8 mouse cellular contexts compared by ENCODE assay signal in the genomic region with DNA sequence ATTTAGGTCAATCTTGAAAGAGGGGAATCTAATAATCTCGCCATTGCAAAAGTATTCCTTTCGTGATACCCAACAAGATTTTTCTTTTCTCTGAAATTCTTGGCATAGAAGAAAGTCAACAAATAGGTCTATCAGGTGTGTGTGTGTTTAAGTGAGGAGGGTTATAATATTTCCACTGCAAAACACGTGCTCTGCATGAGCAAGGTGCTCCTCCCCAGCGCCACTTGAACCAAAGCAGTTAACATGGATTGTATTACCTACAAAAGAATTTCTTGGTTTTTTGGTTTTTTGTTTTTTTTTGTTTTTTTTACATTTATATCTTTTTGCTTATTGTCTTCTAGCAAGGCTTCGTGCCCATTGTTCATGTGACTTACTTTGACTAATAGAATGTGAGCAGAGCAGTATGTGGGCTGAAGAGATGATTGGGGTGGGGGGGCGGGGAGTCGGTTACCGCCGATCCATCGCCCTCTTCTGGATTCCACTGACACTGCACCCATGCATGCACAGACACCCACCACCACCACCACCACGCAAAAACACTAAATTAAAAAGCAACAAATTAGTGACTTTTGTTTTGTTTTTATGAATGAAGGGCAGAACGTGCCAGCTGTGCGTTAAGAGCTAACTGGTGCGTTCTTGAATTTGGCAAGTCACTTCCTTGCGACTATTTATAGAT. TPM values are rescaled to one million over a fixed set of nuclear protein-coding genes. Genes with fewer than 3 reads are reported as not detected.
DNase-seq lines count a peak whose midpoint lies in the region; ATAC-seq and TF ChIP-seq lines count a peak whose summit lies in the region.

No protein-coding gene starts in this region.

- no peak for ATAC-seq in heart, embryonic 13.5 days (ENCODE audit: extremely low read depth, insufficient number of reproducible peaks, low FRiP score, low TSS enrichment)
- peak; percentile 12; the same call in 1 of the 2 replicates for ATAC-seq in kidney, postnatal 0 days (replicated peaks; ENCODE audit: low FRiP score, low read depth)
- ATAC-seq in neural tube, embryonic 14.5 days (ENCODE audit: low read depth): peak; percentile 74

- peak overlapping the region; percentile 98 for H3K27ac ChIP-seq in heart, embryonic 13.5 days (replicated peaks)
- peak overlapping the region; percentile 100 for H3K27ac ChIP-seq in kidney, postnatal 0 days
- H3K27ac ChIP-seq in neural tube, embryonic 14.5 days (ENCODE audit: low read depth, low read length): peak overlapping the region; percentile 92

- WGBS in heart, embryonic 13.5 days: 23% methylated on average over 15 of the region's 15 CpGs
- WGBS in kidney, postnatal 0 days: 22% methylated on average over 15 of the region's 15 CpGs
- WGBS in neural tube, embryonic 14.5 days: 25% methylated on average over 15 of the region's 15 CpGs

- no peaks in the 10 kb centered on the region for H3K27me3 ChIP-seq in heart, embryonic 13.5 days (replicated peaks)
- H3K27me3 ChIP-seq in kidney, postnatal 0 days (ENCODE audit: insufficient read depth, low read length): no peaks in the 10 kb centered on the region
- H3K27me3 ChIP-seq in neural tube, embryonic 14.5 days (ENCODE audit: control insufficient read depth, insufficient read depth, low read length): no peaks in the 10 kb centered on the region

- peaks cover 8% of the 10 kb centered on the region; the same call in 1 of the 2 replicates for H3K36me3 ChIP-seq in heart, embryonic 13.5 days
- H3K36me3 ChIP-seq in kidney, postnatal 0 days (ENCODE audit: insufficient read depth, low read length): no peaks in the 10 kb centered on the region
- no peaks in the 10 kb centered on the region for H3K36me3 ChIP-seq in neural tube, embryonic 14.5 days (ENCODE audit: control insufficient read depth, insufficient read depth, low read length)

- TF ChIP-seq CTCF in kidney, postnatal 0 days (IDR thresholded peaks at IDR 0.05; ENCODE audit: low read depth): peak; percentile 59

- H3K4me3 ChIP-seq in heart, embryonic 13.5 days: peak overlapping the region; percentile 93
- H3K4me3 ChIP-seq in kidney, postnatal 0 days (replicated peaks; ENCODE audit: low read depth, low read length): peak overlapping the region; percentile 96
- peak overlapping the region; percentile 86 for H3K4me3 ChIP-seq in neural tube, embryonic 14.5 days (ENCODE audit: low read depth, low read length)

- H3K4me2 ChIP-seq in heart, embryonic 13.5 days: peak overlapping the region; percentile 91
- peak overlapping the region; percentile 96 for H3K4me2 ChIP-seq in kidney, postnatal 0 days (ENCODE audit: low read length)
- peak overlapping the region; percentile 87 for H3K4me2 ChIP-seq in neural tube, embryonic 14.5 days (ENCODE audit: low read depth, low read length)

- DNase-seq in CD4-positive, CD25-positive, alpha-beta regulatory T cell, adult 2 months (ENCODE audit: low read depth, low spot score): peak; percentile 74
- DNase-seq in adrenal gland, adult 2 months: peak; percentile 62
- DNase-seq in embryo, embryonic 11.5 days (ENCODE audit: low read depth, low spot score): peak; percentile 34
- peak; percentile 83 for DNase-seq in kidney, postnatal 0 days (ENCODE audit: low spot score)
- peak; percentile 19 to 52 for DNase-seq in lung, adult 18-20 months
- peak; percentile 88 for DNase-seq in thymus, postnatal 4 days

- H3K9me3 ChIP-seq in heart, embryonic 13.5 days: no peaks in the 10 kb centered on the region
- H3K9me3 ChIP-seq in kidney, postnatal 0 days (replicated peaks; ENCODE audit: low read length): no peaks in the 10 kb centered on the region
- no peaks in the 10 kb centered on the region for H3K9me3 ChIP-seq in neural tube, embryonic 14.5 days (ENCODE audit: control insufficient read depth, low read length)

- H3K9ac ChIP-seq in heart, embryonic 13.5 days: peak overlapping the region; percentile 99
- peak overlapping the region; percentile 100 for H3K9ac ChIP-seq in kidney, postnatal 0 days (ENCODE audit: low read depth, low read length)
- peak overlapping the region; percentile 97 for H3K9ac ChIP-seq in neural tube, embryonic 14.5 days (replicated peaks; ENCODE audit: low read depth, low read length)

- H3K4me1 ChIP-seq in heart, embryonic 13.5 days: peaks cover 32% of the 10 kb centered on the region
- H3K4me1 ChIP-seq in kidney, postnatal 0 days (replicated peaks; ENCODE audit: insufficient read depth, low read length): peaks cover 11% of the 10 kb centered on the region; the same call in 1 of the 2 replicates
- H3K4me1 ChIP-seq in neural tube, embryonic 14.5 days (ENCODE audit: control insufficient read depth, insufficient read depth, low read length): peaks cover 25% of the 10 kb centered on the region

RNA-seq across cellular contexts. Expression of gene Zbed3, which starts 0.7 kb away (rescaled TPM):
- 10 to 100 TPM; 21.6 to 30.8 TPM for total RNA-seq in adrenal gland, adult 2 months (2021)
- polyA plus RNA-seq in adrenal gland, adult 2 months (2012; rRNA removed): 45.4 and 49.2 TPM in 2 replicates
- polyA plus RNA-seq in heart, embryonic 13.5 days (2015; fragmentation: Nextera tagmentation; extraction: Ambion mirVana): 53.4 and 55.7 TPM in 2 replicates
- polyA plus RNA-seq in kidney, postnatal 0 days (2015; fragmentation: Nextera tagmentation; extraction: Ambion mirVana): 72.3 and 73.5 TPM in 2 replicates
- 30.7 and 34.3 TPM in 2 replicates for polyA plus RNA-seq in neural tube, embryonic 14.5 days (2014; fragmentation: Nextera tagmentation; extraction: Ambion mirVana)

RNA-seq across cellular contexts. Expression of gene Aggf1, which starts 51.1 kb away (rescaled TPM):
- 10 to 100 TPM; 30.1 to 37.8 TPM for total RNA-seq in adrenal gland, adult 2 months (2021)
- polyA plus RNA-seq in adrenal gland, adult 2 months (2012; rRNA removed): 33.8 and 37.0 TPM in 2 replicates
- 20.4 and 23.2 TPM in 2 replicates for polyA plus RNA-seq in heart, embryonic 13.5 days (2015; fragmentation: Nextera tagmentation; extraction: Ambion mirVana)
- polyA plus RNA-seq in kidney, postnatal 0 days (2015; fragmentation: Nextera tagmentation; extraction: Ambion mirVana): 32.2 and 33.1 TPM in 2 replicates
- 31.9 and 41.9 TPM in 2 replicates for polyA plus RNA-seq in neural tube, embryonic 14.5 days (2014; fragmentation: Nextera tagmentation; extraction: Ambion mirVana)

Comparison
In these comparisons a context has a peak if more than half of its experiments do, and no peak if none do; other contexts are left out.
1. DNase-seq: peak in every context shown above with its lines; median percentile 88 in thymus, postnatal 4 days; 83 in kidney, postnatal 0 days; 74 in CD4-positive, CD25-positive, alpha-beta regulatory T cell, adult 2 months; 62 in adrenal gland, adult 2 months; 36 in lung, adult 18-20 months; 34 in embryo, embryonic 11.5 days.